Mouse (Mus musculus) gastrocnemius, postnatal 36 days (tissue): ENCODE measurements at regions not wholly inside any gene's neighbourhood (a gene's known extent, or its start where the extent isn't known, plus 50 kb on each side); places are given as distances from the start of the nearest gene placed in this dataset.

Source experiments
- DNase-seq, 2 experiments: peaks; one replicate each; pipeline ENCODE4 v3.0.0; 2022
- intact Hi-C: fragments of 180-260 bp; cut with DNase I; formaldehyde crosslinking; loops from one replicate; pipeline ENCODE4 v1.15.1; 2025

DNA sequence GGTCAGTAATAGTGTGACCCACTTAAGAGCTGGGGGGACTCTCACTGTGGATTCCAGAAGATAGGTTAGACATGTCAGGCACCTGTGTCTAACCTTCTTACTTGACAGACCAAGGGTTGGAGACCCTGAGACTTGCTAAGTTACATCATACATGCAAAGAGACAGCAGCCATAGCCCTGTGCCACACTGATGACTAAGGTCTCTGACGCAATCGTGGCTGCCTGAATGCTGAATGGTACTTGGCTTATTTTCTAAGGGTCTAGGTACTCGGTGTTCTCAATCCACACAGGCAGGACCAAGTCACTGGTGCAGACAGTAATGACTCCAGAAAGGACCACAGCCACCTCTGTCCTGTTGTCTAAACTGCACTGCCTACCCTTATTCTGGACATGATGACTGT is 147.8 kb upstream of the Mdm1 start:
- intact Hi-C loops, result no loop called here
- DNase-seq, result no peak

GRCm38 (mm10) chr10:117994768-117995167 is 146.8 kb upstream of the Mdm1 start:
- intact Hi-C loops, result no loop called here
- DNase-seq, result no peak

- intact Hi-C loops, result no loop called here
Observed at GRCm38 (mm10) chr10:117997796-117998195, 143.8 kb upstream of the Mdm1 start.

GRCm38 (mm10) chr10:118000591-118000990 is 141.0 kb upstream of the Mdm1 start:
- intact Hi-C loops, result no loop called here
- no peak for DNase-seq

More at GRCm38 (mm10) chr10:117997796-117998195, 143.8 kb upstream of the Mdm1 start:
- DNase-seq, result no peak

DNA sequence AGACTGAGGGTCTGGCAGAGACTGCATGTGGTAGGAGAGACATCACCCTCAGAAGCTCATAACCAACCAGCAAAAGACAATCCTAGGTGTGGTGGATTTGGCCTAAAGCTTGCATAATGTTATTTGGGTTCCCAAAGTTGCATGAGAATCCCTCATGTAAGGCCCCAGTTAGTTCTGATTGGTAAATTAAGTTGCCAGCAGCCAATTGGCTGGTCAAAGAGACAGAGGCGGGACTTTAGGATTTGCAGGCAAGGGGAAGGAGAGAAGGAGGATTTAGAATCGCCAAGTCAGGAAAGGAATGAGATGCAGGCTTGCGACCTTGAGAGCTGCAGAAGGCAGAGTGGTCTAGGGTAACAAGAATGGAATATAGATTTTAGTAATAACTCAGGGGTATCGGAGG is 140.1 kb upstream of the Mdm1 start:
- intact Hi-C loops, result no loop called here
- DNase-seq, result no peak

DNA sequence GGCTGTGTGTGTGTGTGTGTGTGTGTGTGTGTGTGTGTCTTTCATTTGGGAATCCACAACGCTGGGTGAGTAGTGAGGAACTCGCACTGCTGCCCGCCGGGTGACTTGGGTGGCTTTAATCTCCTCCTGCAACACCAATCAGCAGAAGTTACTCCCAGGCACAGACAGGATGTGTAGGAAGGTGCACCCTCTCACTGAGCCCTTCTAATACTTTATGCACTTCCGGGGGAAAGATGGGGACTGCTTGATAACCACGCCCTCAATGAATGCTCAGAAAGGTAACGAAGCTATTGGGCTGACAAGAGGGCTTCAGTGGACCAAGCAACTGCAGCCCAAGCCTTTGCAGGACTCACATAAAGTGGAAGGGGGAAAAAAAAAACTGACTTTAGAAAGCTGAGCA is 139.6 kb upstream of the Mdm1 start:
- DNase-seq, result no peak
- intact Hi-C loops, result no loop called here

GRCm38 (mm10) chr10:118002559-118002958 is 139.1 kb upstream of the Mdm1 start:
- intact Hi-C loops, result no loop called here
- no peak for DNase-seq

- DNase-seq, result no peak
- intact Hi-C loops, result no loop called here
Observed at GRCm38 (mm10) chr10:118003179-118003578, 138.4 kb upstream of the Mdm1 start.

DNA sequence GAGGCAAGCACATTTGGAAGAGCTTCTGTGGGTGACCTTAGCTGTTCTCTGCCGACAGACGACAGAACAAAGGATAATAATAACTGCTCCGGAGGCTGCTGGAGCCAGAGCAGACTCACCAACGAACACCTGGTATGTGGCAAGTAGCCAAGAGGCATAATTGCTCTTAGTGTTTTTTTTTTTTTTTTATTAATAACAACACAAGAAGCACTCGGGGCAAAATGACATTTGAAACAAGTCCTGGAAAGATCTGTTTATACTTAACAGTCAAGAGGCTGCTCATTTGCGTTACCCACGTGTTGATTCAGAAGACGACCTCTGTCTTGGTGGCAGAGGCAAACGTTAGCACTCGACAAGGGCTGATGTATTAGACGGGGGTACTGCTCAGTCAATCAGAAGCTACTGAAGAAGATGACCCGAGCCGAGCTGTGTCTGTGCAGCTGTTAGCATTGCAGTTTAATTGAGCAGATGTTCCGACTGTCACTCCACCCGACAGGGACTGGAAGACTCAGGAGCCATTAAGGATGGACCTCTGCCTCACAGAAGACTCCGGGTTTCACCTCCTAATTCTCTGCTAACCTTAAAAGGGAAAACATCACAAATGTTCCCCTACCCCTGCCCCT is 137.8 kb upstream of the Mdm1 start:
- DNase-seq, result no peak
- intact Hi-C loops, result no loop called here

GRCm38 (mm10) chr10:118004362-118004958 is 137.2 kb upstream of the Mdm1 start:
- intact Hi-C loops, result no loop called here
- no peak for DNase-seq

DNA sequence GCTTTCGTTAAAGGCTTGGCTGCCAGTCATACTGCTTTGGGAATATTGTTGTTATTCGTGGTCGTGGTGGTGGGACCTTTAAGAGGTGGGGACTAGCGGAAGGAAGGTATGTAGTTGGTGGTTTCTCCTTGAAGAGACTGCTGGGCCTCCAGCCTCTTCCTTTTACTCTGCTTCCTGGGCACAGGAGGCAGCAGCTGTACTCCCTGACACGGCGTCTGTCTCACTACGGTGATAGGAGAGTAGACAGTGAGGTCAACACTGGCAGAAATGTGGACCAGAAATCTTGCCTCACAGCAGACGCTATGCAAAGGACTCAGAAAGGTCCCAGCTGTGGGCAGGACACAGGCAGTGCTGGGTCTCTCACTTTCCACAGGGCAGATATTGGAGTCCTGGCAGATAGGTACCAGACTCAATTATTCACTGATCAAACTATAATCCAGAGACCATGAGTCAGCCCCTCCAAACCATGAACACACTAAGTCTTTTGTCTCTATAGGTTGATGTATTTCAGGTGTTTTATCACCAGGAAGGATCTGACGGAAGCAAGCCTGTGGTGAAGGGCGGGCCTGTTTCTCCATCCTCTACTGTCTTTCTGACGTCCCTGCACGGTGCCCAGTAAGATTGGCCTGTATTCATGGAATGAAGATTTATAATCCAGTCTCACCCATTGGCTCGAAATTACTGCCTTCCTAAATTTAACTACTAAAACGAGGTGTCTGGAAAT is 134.6 kb upstream of the Mdm1 start:
- DNase-seq, result no peak
- intact Hi-C loops, result no loop called here

DNA sequence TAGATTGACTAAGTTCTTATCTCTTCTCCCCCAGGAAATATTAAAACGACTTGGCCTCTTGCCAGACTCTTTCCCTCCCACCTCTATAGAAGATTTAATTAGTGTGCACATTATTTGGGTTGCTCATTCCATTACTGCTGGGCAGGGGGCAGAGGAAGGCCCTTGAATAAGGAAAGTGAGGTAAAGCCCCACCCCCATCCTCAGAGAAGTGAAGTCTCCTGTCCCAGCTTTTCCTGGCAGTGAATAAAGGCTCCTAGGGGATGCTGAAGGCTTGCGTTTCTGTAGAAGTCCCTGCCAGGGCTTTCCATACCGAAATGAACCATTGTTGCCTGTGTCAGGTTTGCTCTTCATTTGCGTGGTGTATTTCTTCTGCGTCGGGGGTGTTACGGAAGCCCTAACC is 133.8 kb upstream of the Mdm1 start:
- intact Hi-C loops, result no loop called here
- no peak for DNase-seq

DNA sequence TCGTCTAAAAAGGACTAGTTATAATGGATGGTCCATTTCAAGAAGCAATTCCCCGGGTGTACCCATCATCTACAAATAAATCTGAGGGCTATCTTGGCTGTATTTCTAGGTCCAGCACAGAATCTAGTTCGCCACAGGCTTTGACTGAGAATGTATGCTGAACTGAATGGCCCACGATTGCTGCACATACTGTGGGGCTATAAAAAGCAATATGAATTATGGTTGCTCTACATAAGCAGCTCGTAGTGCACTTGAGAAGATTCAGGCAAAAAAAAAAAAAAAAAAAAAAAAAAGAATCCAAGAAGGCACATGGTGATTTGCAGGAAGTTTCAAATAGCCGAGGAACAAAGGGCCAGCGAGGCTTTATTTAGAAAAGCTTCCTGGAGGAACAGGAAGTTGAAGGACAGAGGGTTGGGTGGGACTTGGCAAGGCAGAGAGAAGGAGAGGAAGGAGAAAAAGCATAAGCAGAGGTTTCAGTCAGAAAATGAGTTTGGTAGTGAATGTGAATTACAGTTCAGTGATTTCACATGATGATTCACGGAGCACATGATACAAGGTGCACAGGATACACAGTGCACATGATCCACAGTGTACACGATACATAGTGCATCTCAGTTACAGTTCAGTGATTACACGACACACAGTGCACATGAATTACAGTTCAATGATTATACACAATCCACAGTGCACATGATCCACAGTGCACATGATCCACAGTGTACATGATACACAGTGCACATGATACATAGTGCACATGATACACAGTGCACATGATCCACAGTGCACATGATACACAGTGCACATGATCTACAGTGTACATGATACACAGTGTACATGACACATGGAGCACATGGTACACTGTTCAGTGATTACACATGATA is 129.7 kb upstream of the Mdm1 start:
- intact Hi-C loops, result no loop called here
- no peak for DNase-seq

- DNase-seq, result no peak
- intact Hi-C loops, result no loop called here
Observed at GRCm38 (mm10) chr10:118028831-118029230, 112.8 kb upstream of the Mdm1 start.

- intact Hi-C loops, result no loop called here
- DNase-seq, result no peak
Observed at GRCm38 (mm10) chr10:118034401-118034800, 107.2 kb upstream of the Mdm1 start.

- intact Hi-C loops, result no loop called here
- no peak for DNase-seq
Observed at GRCm38 (mm10) chr10:118035035-118035434, 106.6 kb upstream of the Mdm1 start.

DNA sequence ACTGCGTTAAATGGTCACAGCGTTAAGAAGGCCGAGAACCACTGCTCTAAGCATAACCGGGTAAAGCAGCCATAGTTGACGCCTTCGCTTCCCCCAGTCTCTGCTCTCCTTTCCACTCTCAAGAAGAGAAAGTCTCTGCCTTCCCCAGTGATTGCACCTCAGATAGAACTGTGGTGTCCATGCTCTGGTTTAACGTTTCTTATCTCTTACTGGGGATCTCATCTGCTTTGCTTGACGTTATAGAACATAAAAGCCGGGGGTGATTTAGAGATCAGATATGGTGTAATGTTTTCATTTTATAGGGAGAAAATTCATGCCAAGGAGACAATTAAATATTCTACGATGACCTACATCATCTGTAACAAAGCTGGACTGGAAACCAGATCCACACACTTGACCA is 103.1 kb upstream of the Mdm1 start:
- intact Hi-C loops, result no loop called here
- DNase-seq, result no peak

GRCm38 (mm10) chr10:118039056-118039455 is 102.6 kb upstream of the Mdm1 start:
- DNase-seq, result no peak
- intact Hi-C loops, result no loop called here

- no peak for DNase-seq
- intact Hi-C loops, result no loop called here
Observed at GRCm38 (mm10) chr10:118041068-118041467, 100.5 kb upstream of the Mdm1 start.

- intact Hi-C loops, result no loop called here
- no peak for DNase-seq
Observed at GRCm38 (mm10) chr10:118043761-118044160, 97.8 kb upstream of the Mdm1 start.

DNA sequence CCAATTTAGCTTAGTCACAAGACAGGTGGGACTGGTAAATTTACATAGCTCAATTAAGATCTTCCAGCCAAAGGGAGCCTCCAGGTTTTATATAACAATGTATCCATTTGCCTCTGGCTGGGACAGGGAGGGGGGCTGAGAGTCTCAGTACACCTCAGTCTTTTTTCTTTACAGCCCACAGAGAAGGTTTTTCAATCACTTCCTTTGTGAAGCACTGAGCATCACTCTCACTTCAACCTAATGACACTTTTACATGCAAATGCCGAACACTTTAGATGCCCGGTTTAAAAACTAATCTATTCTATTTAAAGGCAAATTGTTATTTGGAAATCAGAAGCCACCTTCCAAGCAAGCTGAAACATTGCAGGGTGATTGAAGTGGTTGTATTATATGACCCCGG is 96.8 kb upstream of the Mdm1 start:
- intact Hi-C loops, result no loop called here
- DNase-seq, result no peak
